Mouse (Mus musculus): ENCODE measurements at regions not wholly inside any gene's neighbourhood (a gene's known extent, or its start where the extent isn't known, plus 50 kb on each side); places are given as distances from the start of the nearest gene placed in this dataset.

DNA sequence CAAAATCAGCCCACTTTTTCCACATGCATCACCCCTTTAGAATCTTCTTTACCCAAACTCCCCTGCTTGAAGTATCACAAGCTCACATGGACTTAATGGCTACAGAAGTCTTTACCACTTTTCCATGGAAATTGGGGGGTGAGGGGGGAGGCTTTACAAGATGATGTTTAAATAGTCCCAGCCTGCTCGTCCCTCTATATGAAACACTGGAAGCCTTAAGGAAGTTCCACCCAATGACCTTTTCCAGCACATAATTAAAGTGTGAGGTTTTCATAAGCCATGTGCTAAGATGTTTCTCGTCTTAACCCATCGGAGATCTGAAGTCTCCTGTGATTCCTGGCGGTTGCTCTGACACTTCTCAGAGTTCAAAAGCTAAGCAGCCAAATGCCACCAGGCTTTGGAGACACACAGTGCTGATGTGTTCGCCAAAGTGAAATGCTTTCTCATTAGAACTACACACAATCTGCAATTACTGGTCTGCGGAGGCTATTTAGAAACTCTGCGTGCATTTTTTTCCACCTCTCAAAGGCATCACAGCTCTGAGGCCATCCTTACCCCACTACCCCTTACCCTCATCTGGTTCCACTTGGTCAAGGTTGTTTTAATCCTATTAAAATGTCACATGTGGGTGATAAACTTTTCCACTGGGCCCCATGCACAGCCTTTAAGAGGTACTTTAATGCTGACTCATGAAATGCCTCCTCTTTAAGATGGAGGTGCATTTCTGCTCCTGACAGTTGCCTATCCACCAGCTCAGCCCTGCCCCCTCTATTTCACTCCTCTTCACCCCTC lies 116.3 kb upstream of the Cd180 start:
- peak; percentile 52 for DNase-seq (ENCODE audit: low read depth, low spot score)

- no peak for DNase-seq (ENCODE audit: low read depth, low spot score)
Measured at GRCm38 (mm10) chr13:102578811-102579210, 114.5 kb upstream of the Cd180 start.

GRCm38 (mm10) chr13:102579638-102580037 lies 113.7 kb upstream of the Cd180 start:
- DNase-seq (ENCODE audit: low read depth, low spot score) = no peak

DNA sequence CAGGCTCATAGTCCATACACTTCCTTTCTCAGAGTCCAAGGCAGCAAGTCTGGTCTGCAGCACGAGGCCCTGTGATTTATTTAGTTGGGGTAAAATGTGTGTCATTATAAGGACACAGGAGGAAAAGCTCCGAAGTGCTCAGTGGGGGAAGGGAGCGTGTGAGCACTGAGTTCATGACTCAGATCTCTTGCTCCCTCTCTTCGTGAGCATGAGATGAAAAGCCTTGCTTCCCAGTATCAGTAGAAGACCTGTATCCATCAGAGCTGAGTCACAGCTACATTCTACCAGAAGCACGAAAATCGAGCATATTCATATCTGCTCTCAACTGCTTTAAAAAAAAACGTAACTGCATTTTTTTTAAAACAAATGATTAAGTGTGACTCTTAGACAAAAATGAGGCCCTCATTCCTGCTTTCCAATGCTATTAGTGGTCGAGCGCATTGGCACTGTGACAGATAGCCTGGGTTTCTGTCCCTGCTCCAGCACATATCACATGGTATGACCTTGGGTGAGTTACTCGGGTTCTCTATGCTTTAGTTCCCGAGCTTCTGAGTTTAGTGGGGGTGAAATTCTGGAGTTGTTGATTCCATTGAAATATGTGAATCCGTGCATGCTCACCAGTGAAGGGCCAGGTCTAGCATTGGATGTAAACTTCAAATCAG lies 109.2 kb upstream of the Cd180 start:
- DNase-seq (ENCODE audit: low read depth, low spot score) = no peak

DNA sequence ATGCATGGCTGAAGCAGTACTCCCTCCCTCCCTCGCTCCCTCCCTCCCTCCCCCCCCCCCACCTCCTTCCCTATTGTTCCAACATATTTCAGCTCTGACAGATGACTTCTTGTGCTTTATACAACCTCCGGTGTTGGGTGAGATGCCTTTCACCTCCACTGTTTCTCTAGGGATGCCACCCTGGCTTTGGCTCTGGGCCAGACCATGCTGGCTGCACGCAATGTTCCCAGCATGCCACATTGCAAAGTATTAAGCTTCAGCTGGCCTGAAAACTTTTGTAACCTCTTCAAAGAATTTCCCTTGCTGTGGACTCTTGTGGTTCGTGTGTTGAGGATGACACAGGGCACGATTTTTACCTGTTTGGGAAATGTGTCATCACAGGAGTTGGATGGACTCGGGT lies 107.1 kb upstream of the Cd180 start:
- no peak for DNase-seq (ENCODE audit: low read depth, low spot score)

DNA sequence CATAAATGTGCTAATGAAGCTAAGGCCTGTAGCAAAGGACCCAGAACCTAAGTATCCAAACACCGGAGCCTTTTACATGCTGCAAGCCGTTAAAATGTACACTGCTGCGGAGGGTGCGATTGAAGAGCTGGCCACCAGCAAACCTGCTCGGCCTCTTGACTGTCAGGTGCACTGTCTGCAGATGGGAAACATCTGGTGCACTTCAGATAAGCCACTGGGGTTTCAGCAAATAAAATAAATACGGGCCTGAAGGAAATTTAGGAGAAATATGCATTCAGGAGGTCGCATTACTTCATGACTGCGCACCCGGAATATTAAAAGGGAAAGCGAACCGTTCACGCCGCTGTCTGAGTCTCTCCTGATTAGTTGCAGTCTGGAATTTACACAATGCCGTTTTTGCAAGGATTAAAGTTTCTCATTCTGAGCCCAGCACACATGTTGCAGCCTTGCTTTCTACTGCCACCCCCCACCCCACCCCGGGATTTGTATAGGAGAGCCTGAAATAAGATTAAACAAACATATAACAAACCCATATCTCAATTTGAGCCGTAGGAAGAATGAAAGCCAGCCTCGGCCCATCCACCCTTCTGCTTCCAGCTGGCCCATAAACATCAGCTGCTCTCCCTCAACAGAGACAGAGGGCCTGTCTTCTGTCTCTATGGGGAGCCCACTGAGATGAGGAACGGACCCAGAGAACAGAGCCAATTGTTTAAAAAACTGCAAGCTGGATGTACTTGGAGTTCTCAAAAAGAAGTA lies 103.5 kb upstream of the Cd180 start:
- peak; percentile 54 for DNase-seq (ENCODE audit: low read depth, low spot score)

- no peak for DNase-seq (ENCODE audit: low read depth, low spot score)
Measured at GRCm38 (mm10) chr13:102591803-102592537, 101.4 kb upstream of the Cd180 start.

DNA sequence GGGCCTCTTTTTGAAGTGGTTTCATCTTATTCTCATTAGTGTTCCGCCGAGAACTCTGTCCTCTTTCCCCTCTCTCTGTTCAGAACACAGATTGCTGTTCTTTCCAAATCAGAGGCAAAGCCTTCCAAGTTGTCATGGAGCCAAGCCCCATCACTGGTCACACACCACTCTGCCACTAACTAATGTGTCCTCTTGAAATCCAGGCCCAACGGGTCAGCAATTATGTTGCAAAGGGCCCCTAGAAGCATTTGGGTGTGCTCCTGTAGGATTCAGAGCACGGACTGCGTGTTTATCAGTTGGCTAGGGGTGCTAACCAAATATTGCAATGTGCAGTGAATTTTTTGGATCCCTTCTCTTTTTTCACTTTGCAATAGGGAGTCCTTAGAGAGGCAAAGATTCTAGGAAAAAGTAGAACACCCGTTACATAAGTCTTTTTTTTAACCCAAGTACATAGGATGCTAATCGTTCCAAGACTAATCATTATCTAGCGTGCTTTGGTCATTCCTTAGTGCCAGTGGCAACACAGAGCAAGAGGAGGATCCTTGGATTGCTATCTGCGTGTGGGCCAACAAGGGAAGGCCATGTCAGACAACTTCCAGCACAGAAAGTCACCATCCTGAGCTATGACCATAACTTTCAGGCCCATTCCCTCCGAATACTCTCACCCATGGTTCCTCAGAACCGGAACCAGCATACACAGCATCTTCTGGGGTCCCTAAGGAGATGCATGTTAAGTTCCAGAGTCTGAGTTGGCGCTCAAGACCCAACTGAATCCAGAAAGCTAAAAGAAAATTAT lies 99.8 kb upstream of the Cd180 start:
- DNase-seq (ENCODE audit: low read depth, low spot score) = no peak

- no peak for DNase-seq (ENCODE audit: low read depth, low spot score)
Measured at GRCm38 (mm10) chr13:102594201-102594600, 99.2 kb upstream of the Cd180 start.

GRCm38 (mm10) chr13:102595602-102596001 lies 97.8 kb upstream of the Cd180 start:
- no peak for DNase-seq (ENCODE audit: low read depth, low spot score)

- DNase-seq (ENCODE audit: low read depth, low spot score) = no peak
Measured at GRCm38 (mm10) chr13:102596101-102596500, 97.3 kb upstream of the Cd180 start.

- no peak for DNase-seq (ENCODE audit: low read depth, low spot score)
Measured at GRCm38 (mm10) chr13:102598181-102598580, 95.2 kb upstream of the Cd180 start.

DNA sequence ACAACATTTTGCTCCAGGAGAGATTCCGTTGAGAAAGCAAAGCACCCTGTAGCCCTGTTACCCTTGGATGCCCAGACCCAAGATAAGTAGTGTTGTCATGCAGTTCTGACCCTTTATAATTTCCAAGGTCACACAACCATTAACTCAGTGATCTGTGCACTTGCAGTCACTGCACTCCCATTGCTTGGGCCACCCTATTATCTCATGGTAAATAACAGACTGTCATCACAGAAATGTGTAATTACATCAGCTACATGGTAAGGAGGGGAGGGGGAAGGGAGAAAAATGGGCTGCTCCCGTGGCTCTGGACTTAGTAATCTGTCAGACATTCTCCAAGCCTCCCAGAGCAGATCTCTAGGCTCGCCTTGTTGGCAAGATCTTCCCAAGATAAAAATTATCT lies 93.8 kb upstream of the Cd180 start:
- peak; percentile 21 for DNase-seq (ENCODE audit: low read depth, low spot score)

GRCm38 (mm10) chr13:102600026-102600425 lies 93.3 kb upstream of the Cd180 start:
- no peak for DNase-seq (ENCODE audit: low read depth, low spot score)

- no peak for DNase-seq (ENCODE audit: low read depth, low spot score)
Measured at GRCm38 (mm10) chr13:102624461-102624860, 68.9 kb upstream of the Cd180 start.

GRCm38 (mm10) chr13:102625171-102625835 lies 68.1 kb upstream of the Cd180 start:
- DNase-seq (ENCODE audit: low read depth, low spot score) = peak; percentile 90

DNA sequence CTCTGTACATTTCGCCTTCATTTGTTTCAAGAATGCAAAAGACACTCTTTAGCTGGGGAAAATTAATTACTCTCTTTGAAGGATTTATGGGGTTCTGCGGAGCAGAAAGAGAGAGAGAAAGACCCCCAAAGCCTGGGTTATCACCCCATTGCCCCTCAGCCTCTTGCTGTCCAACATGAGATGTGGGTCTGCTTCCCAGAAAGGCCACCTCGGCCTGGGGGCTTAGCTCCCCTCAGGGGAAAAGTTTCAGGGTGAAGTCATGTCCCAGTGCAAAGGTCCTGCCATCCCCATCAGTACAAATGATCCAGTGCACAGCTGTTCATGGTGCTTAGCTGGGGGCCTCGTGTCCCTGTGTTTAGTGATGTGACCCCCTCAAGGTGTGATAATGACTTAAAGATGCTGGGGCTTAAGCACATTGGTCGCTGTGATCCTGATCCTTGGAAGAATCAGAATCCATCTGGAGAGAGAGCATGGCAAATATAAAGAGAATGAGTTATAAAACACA lies 67.5 kb upstream of the Cd180 start:
- peak; percentile 52 for DNase-seq (ENCODE audit: low read depth, low spot score)

DNA sequence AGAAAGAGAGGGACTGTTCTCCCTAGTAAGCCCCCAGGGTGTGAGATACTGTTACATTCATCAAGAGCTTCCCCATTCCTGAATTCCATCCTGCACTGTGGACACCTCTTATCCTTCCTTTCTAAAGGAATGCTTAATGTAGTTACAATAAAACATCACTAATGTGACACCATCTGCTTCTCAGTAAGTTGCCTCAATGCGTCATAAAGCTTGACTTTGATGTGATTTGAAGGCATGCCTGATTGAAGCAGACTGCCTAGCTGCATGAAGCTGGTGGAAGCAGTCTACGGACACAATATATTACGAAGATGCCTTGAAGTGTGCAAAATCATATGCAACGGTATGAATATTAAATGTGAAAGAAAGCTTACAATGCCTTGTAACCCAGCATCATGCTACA lies 65.6 kb upstream of the Cd180 start:
- DNase-seq (ENCODE audit: low read depth, low spot score) = no peak

DNA sequence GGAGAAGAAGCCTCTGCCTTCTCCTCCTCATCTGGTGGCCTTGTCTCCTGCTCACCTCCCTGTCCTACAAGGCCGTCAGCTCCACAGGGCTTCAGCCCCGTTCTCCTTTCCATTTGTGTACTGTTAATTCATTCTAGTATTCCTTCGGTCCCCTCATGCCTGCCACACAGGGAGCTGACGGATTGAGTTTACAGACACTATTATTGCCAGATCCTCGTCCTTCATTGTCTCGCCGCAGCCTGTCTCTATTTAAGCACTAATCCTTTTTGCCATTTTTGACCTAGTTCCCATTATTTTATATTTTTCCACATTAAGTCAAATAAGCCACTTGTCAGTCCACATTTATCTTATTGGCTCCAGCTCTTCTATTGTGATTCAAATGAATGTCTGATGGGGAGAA lies 64.2 kb upstream of the Cd180 start:
- no peak for DNase-seq (ENCODE audit: low read depth, low spot score)

- DNase-seq (ENCODE audit: low read depth, low spot score) = no peak
Measured at GRCm38 (mm10) chr13:102634236-102634957, 59.0 kb upstream of the Cd180 start.

All from mesoderm, embryonic 11.5 days (tissue).